In genomic region chr2:156516678-156517077, GRCm38 (mm10) we compare ENCODE assay signal across 8 mouse cellular contexts. TPM values are rescaled to one million over a fixed set of nuclear protein-coding genes. Genes with fewer than 3 reads are reported as not detected.
DNase-seq lines count a peak whose midpoint lies in the region; ATAC-seq and TF ChIP-seq lines count a peak whose summit lies in the region.
"Not testable (repeated sequence)": the region's sequence is repeated elsewhere in the genome, so short reads cannot be mapped to it uniquely, and the experiment has no call there.

No protein-coding gene starts in this region.

- TF ChIP-seq POLR2A in MEL (IDR thresholded peaks at IDR 0.05; ENCODE audit: control insufficient read depth in 1 of 2, insufficient read depth in 1 of 2, low read depth in 1 of 2, low read length in 2 of 2, poor library complexity in 1 of 2) = not testable (repeated sequence)

- not testable (repeated sequence) for H3K27ac ChIP-seq in MEL (ENCODE audit: control insufficient read depth, low read depth, low read length); forebrain, embryonic 12.5 days; heart, embryonic 14.5 days (replicated peaks in 1 of 2; ENCODE audit: control insufficient read depth in 1 of 2, insufficient read depth in 1 of 2, low read depth in 2 of 2, low read length in 2 of 2); intestine, embryonic 14.5 days (ENCODE audit: low read depth); limb, embryonic 12.5 days; lung, embryonic 14.5 days (ENCODE audit: low read depth); midbrain, postnatal 0 days (ENCODE audit: low read depth, low read length); stomach, embryonic 14.5 days (ENCODE audit: low read length)

- TF ChIP-seq RAD21 in MEL (IDR thresholded peaks at IDR 0.05; ENCODE audit: low read depth, low read length) = not testable (repeated sequence)

- not testable (repeated sequence) for TF ChIP-seq CTCF in MEL (IDR thresholded peaks at IDR 0.05 in 2 of 3, conservative IDR thresholded peaks at IDR 0.05 in 1 of 3; ENCODE audit: control insufficient read depth in 1 of 3, insufficient read depth in 1 of 3, low read depth in 2 of 3, low read length in 3 of 3, poor library complexity in 1 of 3, severe bottlenecking in 1 of 3); lung, embryonic 14.5 days (IDR thresholded peaks at IDR 0.05; ENCODE audit: low read depth); midbrain, postnatal 0 days (IDR thresholded peaks at IDR 0.05)

- not testable (repeated sequence) for H3K27me3 ChIP-seq in MEL (ENCODE audit: control insufficient read depth in 1 of 2, insufficient read depth in 2 of 2, low read length in 2 of 2); forebrain, embryonic 12.5 days; heart, embryonic 14.5 days (ENCODE audit: control insufficient read depth, insufficient read depth, low read length); intestine, embryonic 14.5 days (replicated peaks; ENCODE audit: control insufficient read depth, insufficient read depth, low read length); limb, embryonic 12.5 days; lung, embryonic 14.5 days (ENCODE audit: insufficient read depth, low read length); midbrain, postnatal 0 days (ENCODE audit: insufficient read depth, low read length); stomach, embryonic 14.5 days (ENCODE audit: control insufficient read depth, insufficient read depth, low read length)

- not testable (repeated sequence) for H3K4me2 ChIP-seq in forebrain, embryonic 12.5 days; heart, embryonic 14.5 days (ENCODE audit: low read length); intestine, embryonic 14.5 days (ENCODE audit: low read length); limb, embryonic 12.5 days; lung, embryonic 14.5 days; midbrain, postnatal 0 days (ENCODE audit: low read depth, low read length, poor library complexity, severe bottlenecking); stomach, embryonic 14.5 days (replicated peaks; ENCODE audit: low read depth, low read length)

- WGBS in forebrain, embryonic 12.5 days = 73% methylated on average over 2 of the region's 2 CpGs
- WGBS in heart, embryonic 14.5 days = 84% methylated on average over 2 of the region's 2 CpGs
- WGBS in intestine, embryonic 14.5 days = 69% methylated on average over 2 of the region's 2 CpGs
- 76% methylated on average over 2 of the region's 2 CpGs for WGBS in limb, embryonic 12.5 days
- 70% methylated on average over 2 of the region's 2 CpGs for whole genome bisulfite sequencing in lung, embryonic 14.5 days
- WGBS in midbrain, postnatal 0 days = 89% methylated on average over 2 of the region's 2 CpGs
- WGBS in stomach, embryonic 14.5 days = 76% methylated on average over 2 of the region's 2 CpGs

- DNase-seq in MEL (ENCODE audit: low read depth, low spot score) = peak; percentile 15
- not testable (repeated sequence) for DNase-seq in intestine, embryonic 14.5 days (ENCODE audit: low spot score); lung, embryonic 14.5 days; midbrain, postnatal 0 days (ENCODE audit: low spot score)

- H3K36me3 ChIP-seq in MEL (ENCODE audit: control insufficient read depth in 1 of 2, insufficient read depth in 2 of 2, low read length in 2 of 2); forebrain, embryonic 12.5 days (replicated peaks); heart, embryonic 14.5 days (ENCODE audit: control insufficient read depth, insufficient read depth, low read length): not testable (repeated sequence)
- peaks cover 34% of the 10 kb centered on the region for H3K36me3 ChIP-seq in intestine, embryonic 14.5 days (ENCODE audit: control insufficient read depth, insufficient read depth, low read length)
- peaks cover 44% of the 10 kb centered on the region for H3K36me3 ChIP-seq in limb, embryonic 12.5 days
- peaks cover 16% of the 10 kb centered on the region; the same call in 1 of the 2 replicates for H3K36me3 ChIP-seq in lung, embryonic 14.5 days (ENCODE audit: insufficient read depth)
- peaks cover 59% of the 10 kb centered on the region for H3K36me3 ChIP-seq in midbrain, postnatal 0 days (ENCODE audit: insufficient read depth, low read length)
- peaks cover 21% of the 10 kb centered on the region for H3K36me3 ChIP-seq in stomach, embryonic 14.5 days (ENCODE audit: control insufficient read depth, insufficient read depth, low read length)

- not testable (repeated sequence) for H3K4me3 ChIP-seq in MEL (ENCODE audit: control insufficient read depth in 1 of 2, insufficient read depth in 1 of 2, low read depth in 2 of 2, low read length in 2 of 2); forebrain, embryonic 12.5 days (replicated peaks); heart, embryonic 14.5 days (ENCODE audit: control insufficient read depth in 1 of 2, insufficient read depth in 1 of 2, low read depth in 1 of 2, low read length in 2 of 2); intestine, embryonic 14.5 days (ENCODE audit: low read depth, low read length); limb, embryonic 12.5 days (replicated peaks); lung, embryonic 14.5 days (ENCODE audit: low read depth, low read length); midbrain, postnatal 0 days (ENCODE audit: low read depth, low read length); stomach, embryonic 14.5 days (ENCODE audit: low read depth, low read length)

- not testable (repeated sequence) for H3K79me2 ChIP-seq in MEL (ENCODE audit: control insufficient read depth, insufficient read depth, low read length, poor library complexity)

- H3K9me3 ChIP-seq in MEL (replicated peaks; ENCODE audit: insufficient read depth, low read length); forebrain, embryonic 12.5 days; heart, embryonic 14.5 days (ENCODE audit: control insufficient read depth, low read length); intestine, embryonic 14.5 days (ENCODE audit: control insufficient read depth, low read length); limb, embryonic 12.5 days; lung, embryonic 14.5 days (ENCODE audit: low read depth, low read length); midbrain, postnatal 0 days (ENCODE audit: low read length); stomach, embryonic 14.5 days (ENCODE audit: control insufficient read depth, low read depth, low read length): not testable (repeated sequence)

- TF ChIP-seq EP300 in MEL (IDR thresholded peaks at IDR 0.05; ENCODE audit: low read depth in 1 of 2, low read length in 2 of 2) = not testable (repeated sequence)

- H3K9ac ChIP-seq in MEL (ENCODE audit: control insufficient read depth, low read depth, low read length, poor library complexity, severe bottlenecking); forebrain, embryonic 12.5 days; heart, embryonic 14.5 days (ENCODE audit: low read length); intestine, embryonic 14.5 days (ENCODE audit: low read length); limb, embryonic 12.5 days (replicated peaks); lung, embryonic 14.5 days; midbrain, postnatal 0 days (replicated peaks; ENCODE audit: low read length, poor library complexity, severe bottlenecking); stomach, embryonic 14.5 days (replicated peaks; ENCODE audit: low read depth, low read length): not testable (repeated sequence)

- H3K4me1 ChIP-seq in MEL (ENCODE audit: control insufficient read depth in 1 of 2, insufficient read depth in 2 of 2, low read length in 2 of 2); forebrain, embryonic 12.5 days; heart, embryonic 14.5 days (ENCODE audit: control insufficient read depth in 2 of 2, insufficient read depth in 2 of 2, low read length in 2 of 2); intestine, embryonic 14.5 days (replicated peaks; ENCODE audit: control insufficient read depth, insufficient read depth, low read length); limb, embryonic 12.5 days (replicated peaks); lung, embryonic 14.5 days (ENCODE audit: insufficient read depth); midbrain, postnatal 0 days (ENCODE audit: insufficient read depth, low read length); stomach, embryonic 14.5 days (ENCODE audit: control insufficient read depth, insufficient read depth, low read length): not testable (repeated sequence)

- ATAC-seq in forebrain, embryonic 12.5 days (ENCODE audit: low FRiP score) = peak; percentile 79; the same call in 1 of the 2 replicates
- ATAC-seq in heart, embryonic 14.5 days (ENCODE audit: insufficient number of reproducible peaks, insufficient read depth, low FRiP score, low read depth) = peak; percentile 91
- peak; percentile 80; the same call in 1 of the 2 replicates for ATAC-seq in intestine, embryonic 14.5 days (replicated peaks; ENCODE audit: low FRiP score, low TSS enrichment, low read depth)
- peak; percentile 79; the same call in 1 of the 2 replicates for ATAC-seq in limb, embryonic 12.5 days (ENCODE audit: insufficient number of reproducible peaks, insufficient read depth, low FRiP score, low TSS enrichment, low read depth)
- ATAC-seq in lung, embryonic 14.5 days (ENCODE audit: insufficient read depth) = peak; percentile 80
- peak; percentile 86 for ATAC-seq in midbrain, postnatal 0 days (ENCODE audit: low FRiP score)
- ATAC-seq in stomach, embryonic 14.5 days (ENCODE audit: insufficient number of reproducible peaks, insufficient read depth, low FRiP score, low read depth) = peak; percentile 83

RNA-seq across cellular contexts. Expression of gene Aar2, which starts 30.7 kb away (rescaled TPM):
- total RNA-seq in MEL (2012; rRNA removed) = 24.2 and 28.2 TPM in 2 replicates
- 10 to 100 TPM in 1 of 2 experiments, not detected in 1; 34.1 TPM for polyA plus RNA-seq in MEL (2012; ENCODE audit: insufficient read depth in 1 of 2, insufficient read length in 2 of 2, low read depth in 1 of 2, low replicate concordance in 2 of 2, missing spikeins in 1 of 2)
- 44.1 and 44.7 TPM in 2 replicates for polyA plus RNA-seq in forebrain, embryonic 12.5 days (2016; fragmentation: Nextera tagmentation; extraction: Ambion mirVana)
- 24.8 and 24.9 TPM in 2 replicates for polyA plus RNA-seq in heart, embryonic 14.5 days (2014; fragmentation: Nextera tagmentation; extraction: Ambion mirVana)
- 38.6 and 40.8 TPM in 2 replicates for polyA plus RNA-seq in intestine, embryonic 14.5 days (2014; fragmentation: Nextera tagmentation; extraction: Ambion mirVana)
- polyA plus RNA-seq in limb, embryonic 12.5 days (2016; fragmentation: Nextera tagmentation; extraction: Ambion mirVana) = 40.5 and 43.4 TPM in 2 replicates
- 39.0 and 41.0 TPM in 2 replicates for polyA plus RNA-seq in lung, embryonic 14.5 days (2014; fragmentation: Nextera tagmentation; extraction: Ambion mirVana)
- 49.1 and 53.5 TPM in 2 replicates for total RNA-seq in midbrain, postnatal 0 days (2014; rRNA removed)
- polyA plus RNA-seq in midbrain, postnatal 0 days (2015; fragmentation: Nextera tagmentation; extraction: Ambion mirVana) = 42.0 and 44.5 TPM in 2 replicates
- 38.6 and 42.2 TPM in 2 replicates for polyA plus RNA-seq in stomach, embryonic 14.5 days (2014; fragmentation: Nextera tagmentation; extraction: Ambion mirVana)
